Mouse (Mus musculus) testis, adult 2 months (tissue): ENCODE measurements around the gene Mrpl10. TPM values are rescaled to one million over a fixed set of nuclear protein-coding genes. Genes with fewer than 3 reads are reported as not detected.

Source experiments
- H3K27ac ChIP-seq: fragments of 200-500 bp; 2 replicates; pipeline ENCODE4 v1.5.1; 2012; ENCODE audit warnings: low read depth, low read length; ENCODE audit not compliant: control insufficient read depth, insufficient read depth
- H3K27me3 ChIP-seq: fragments of 200-500 bp; 2 replicates; pipeline ENCODE4 v1.6.1; 2012; ENCODE audit warnings: mild to moderate bottlenecking, low read length, moderate library complexity; ENCODE audit not compliant: control insufficient read depth, insufficient read depth
- H3K36me3 ChIP-seq: fragments of 200-500 bp; 2 replicates; pipeline ENCODE4 v1.6.1; 2012; ENCODE audit warnings: mild to moderate bottlenecking, low read length; ENCODE audit not compliant: control insufficient read depth, insufficient read depth
- H3K4me1 ChIP-seq: fragments of 200-500 bp; 2 replicates; pipeline ENCODE4 v1.6.1; 2012; ENCODE audit warnings: low read length; ENCODE audit not compliant: control insufficient read depth, insufficient read depth
- H3K4me3 ChIP-seq: fragments of 200-500 bp; 2 replicates; pipeline ENCODE4 v1.5.1; 2012; ENCODE audit warnings: low read depth, mild to moderate bottlenecking, low read length, moderate library complexity, mixed read lengths; ENCODE audit not compliant: control insufficient read depth
- CTCF ChIP-seq: fragments of 200-500 bp; IDR thresholded peaks from 2 replicates; pipeline ENCODE4 v1.5.1; 2012; ENCODE audit warnings: low read depth, mild to moderate bottlenecking, inconsistent platforms, low read length, moderate library complexity; ENCODE audit not compliant: control insufficient read depth, insufficient read depth, insufficient replicate concordance
- POLR2A ChIP-seq: fragments of 200-500 bp; IDR thresholded peaks from 2 replicates; pipeline ENCODE4 v1.6.1; 2012; ENCODE audit warnings: low read depth, mild to moderate bottlenecking, inconsistent platforms, low read length, moderate library complexity; ENCODE audit not compliant: control insufficient read depth
- polyA plus RNA-seq: library from polyadenylated mRNA; depleted of rRNA; stranded (reverse); fragments of >200 nt; gene quantifications from 2 replicates; pipeline ENCODE4 v1.2.3, GENCODE M21; 2012

Mrpl10 gene
- polyA plus RNA-seq, 1 experiment = 41.7 TPM

GRCm38 (mm10) chr11:97045861-97046260 is 4.5 kb downstream of the Mrpl10 start:
- Histone ChIP-seq H3K27me3 (no peaks in the 10 kb centered on the region), H3K4me3 (no peak overlapping the region), H3K4me1 (peaks cover 2% of the 10 kb centered on the region; the same call in 1 of the 2 replicates), H3K27ac (no peak overlapping the region), H3K36me3 (peaks cover 2% of the 10 kb centered on the region)
- no peak for TF ChIP-seq CTCF
- no peak for TF ChIP-seq POLR2A

DNA sequence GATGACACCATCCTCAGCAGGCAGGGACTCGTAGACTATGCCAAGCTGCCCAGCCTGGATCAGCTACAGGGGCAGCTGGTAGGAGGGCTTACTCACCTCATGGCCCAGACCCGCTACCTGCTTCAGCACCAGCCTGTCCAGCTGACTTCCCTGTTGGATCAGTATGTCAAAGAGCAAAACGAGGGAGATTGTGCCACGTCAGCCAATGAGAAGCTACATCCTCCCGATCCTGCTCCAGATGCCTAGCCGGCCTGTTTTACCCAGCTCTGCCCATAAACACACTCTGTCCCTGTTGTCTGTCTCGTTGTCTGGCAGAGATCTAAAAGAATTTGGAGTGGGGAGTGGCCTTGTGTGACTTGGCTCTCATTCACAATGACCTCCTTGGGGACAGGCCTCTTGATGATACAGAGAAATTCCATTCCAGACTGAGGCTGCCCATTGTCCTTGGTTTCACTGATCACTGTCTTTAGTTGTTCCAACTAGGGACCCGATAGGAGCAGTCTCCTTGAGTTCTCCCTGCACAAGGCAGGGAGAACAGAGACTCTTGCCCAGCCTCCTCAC is 6.8 kb downstream of the Mrpl10 start:
- H3K27ac ChIP-seq = peak overlapping the region; percentile 72
- H3K27me3 ChIP-seq = no peaks in the 10 kb centered on the region
- no peaks in the 10 kb centered on the region; the same call in 1 of the 2 replicates for H3K36me3 ChIP-seq
- TF ChIP-seq POLR2A (peak; percentile 62; the same call in 1 of the 2 replicates), CTCF (no peak)
- peaks cover 11% of the 10 kb centered on the region for H3K4me1 ChIP-seq
- H3K4me3 ChIP-seq = peak overlapping the region; percentile 60

DNA sequence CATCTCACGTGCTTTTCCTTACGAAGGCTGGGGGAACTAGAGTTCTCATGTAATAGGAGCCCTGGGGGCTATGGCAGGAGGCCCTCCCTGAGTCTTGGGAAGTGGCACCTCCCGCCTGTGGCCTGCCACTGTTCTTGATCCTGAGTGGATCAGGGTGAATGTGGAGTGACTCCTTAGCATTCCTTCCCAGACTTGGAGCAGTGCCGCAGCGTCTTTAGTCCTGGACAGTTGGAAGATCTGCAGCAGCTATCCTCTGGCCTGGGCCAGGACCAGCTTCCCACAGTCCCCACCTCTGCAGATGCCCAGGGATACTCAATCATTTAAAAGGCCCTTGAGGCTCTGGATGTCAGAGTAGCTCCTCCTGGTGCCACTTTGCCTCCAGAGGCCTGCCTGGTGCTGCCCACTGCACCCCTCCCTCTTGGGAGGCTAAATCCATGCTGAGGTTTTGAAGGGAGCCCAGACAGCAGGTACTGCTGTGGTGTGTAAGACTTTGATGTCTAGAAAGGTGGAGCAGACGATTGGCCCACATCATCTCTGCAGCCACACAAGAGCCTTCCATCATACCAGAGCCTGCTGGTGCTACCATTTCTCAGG is 8.2 kb downstream of the Mrpl10 start:
- peaks cover 11% of the 10 kb centered on the region for H3K4me1 ChIP-seq
- no peak overlapping the region for H3K4me3 ChIP-seq
- H3K27me3 ChIP-seq = no peaks in the 10 kb centered on the region
- no peaks in the 10 kb centered on the region; the same call in 1 of the 2 replicates for H3K36me3 ChIP-seq
- peak overlapping the region; percentile 16; the same call in 1 of the 2 replicates for H3K27ac ChIP-seq
- no peak for TF ChIP-seq POLR2A
- TF ChIP-seq CTCF = no peak

DNA sequence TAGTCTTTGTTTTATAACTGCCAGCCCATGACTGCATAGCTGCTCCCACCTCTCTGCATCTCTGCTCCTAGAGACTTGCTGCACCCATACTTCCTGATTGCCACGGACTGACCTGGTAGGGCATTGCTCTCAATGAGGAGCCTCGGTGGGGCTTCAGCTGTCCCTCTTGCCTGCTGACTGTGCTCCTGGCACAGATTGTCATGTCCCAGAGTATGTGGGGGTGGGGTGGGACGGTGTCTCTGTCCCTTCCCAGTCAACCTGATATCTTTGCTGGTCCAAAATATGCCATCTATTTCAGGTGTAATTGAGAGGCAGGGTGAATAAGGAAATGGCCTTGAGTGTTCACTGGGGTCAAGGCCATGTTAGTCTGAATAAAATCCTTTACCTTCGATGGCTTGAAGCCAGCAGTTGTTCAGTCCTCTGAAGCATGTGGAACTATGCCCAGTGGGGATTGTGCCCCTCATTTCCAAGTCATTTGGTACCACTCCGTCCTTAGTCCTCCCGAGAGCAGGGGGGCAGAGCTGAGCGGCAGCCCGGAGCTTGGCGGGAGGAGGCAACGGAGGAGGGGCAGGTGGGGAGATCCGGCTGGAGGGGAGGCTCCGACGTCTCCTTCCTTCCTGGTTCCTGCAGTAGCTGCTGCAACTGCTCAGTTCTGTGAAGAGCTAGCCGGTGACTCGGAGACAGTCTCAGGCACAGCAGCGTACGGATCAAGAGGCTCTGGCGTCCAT is 9.0 kb downstream of the Mrpl10 start, which contains the start of gene Osbpl7:
Osbpl7 (plus strand) TSS at position 413 of the 728 bp plus-strand sequence.
- H3K4me1 ChIP-seq = peaks cover 11% of the 10 kb centered on the region
- peak within 1 kb of the TSS; percentile 18 for H3K27ac ChIP-seq
- no peak; the same call in 1 of the 2 replicates for TF ChIP-seq CTCF
- TF ChIP-seq POLR2A = peak; percentile 59
- no peaks in the 10 kb centered on the region; the same call in 1 of the 2 replicates for H3K36me3 ChIP-seq
- peak within 1 kb of the TSS; percentile 74 for H3K4me3 ChIP-seq
- H3K27me3 ChIP-seq = no peaks in the 10 kb centered on the region

DNA sequence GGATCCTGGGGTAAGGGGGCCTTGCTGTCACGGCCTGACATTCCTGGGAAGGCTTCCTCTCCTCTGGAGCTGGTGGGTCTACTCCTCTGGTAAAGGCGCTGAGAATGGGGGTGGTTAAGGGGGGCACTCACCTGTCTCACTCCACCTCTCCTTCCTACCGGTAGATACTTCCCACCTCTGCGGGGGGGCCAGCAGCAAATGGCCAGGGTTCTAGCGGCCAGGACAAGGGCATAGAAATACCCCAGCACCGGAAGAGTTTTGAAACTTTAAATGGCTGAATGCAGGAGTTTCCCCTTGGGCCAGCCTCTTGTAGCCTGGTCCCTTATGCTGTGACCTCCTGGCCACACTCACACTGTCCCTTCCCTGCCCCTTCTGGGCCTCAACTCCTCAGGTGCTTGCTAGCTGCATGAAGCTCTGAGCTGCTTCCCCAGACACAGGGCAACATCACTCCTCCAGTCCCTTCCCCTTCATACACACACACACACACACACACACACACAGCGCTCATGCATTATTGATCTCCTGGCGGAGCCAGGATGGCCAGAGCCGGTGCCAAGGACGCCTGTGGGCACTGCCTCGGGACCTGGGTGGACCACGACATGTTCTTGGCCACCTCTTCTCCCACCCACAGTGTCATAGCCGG is 9.7 kb downstream of the Mrpl10 start:
- H3K27ac ChIP-seq = peak overlapping the region; percentile 18
- peak overlapping the region; percentile 74 for H3K4me3 ChIP-seq
- no peaks in the 10 kb centered on the region; the same call in 1 of the 2 replicates for H3K36me3 ChIP-seq
- TF ChIP-seq CTCF (no peak), POLR2A (no peak; the same call in 1 of the 2 replicates)
- H3K27me3 ChIP-seq = no peaks in the 10 kb centered on the region
- H3K4me1 ChIP-seq = peaks cover 11% of the 10 kb centered on the region

GRCm38 (mm10) chr11:97052219-97052646 is 10.9 kb downstream of the Mrpl10 start:
- Histone ChIP-seq H3K27ac (no peak overlapping the region), H3K27me3 (no peaks in the 10 kb centered on the region), H3K36me3 (no peaks in the 10 kb centered on the region; the same call in 1 of the 2 replicates), H3K4me3 (no peak overlapping the region; the same call in 1 of the 2 replicates), H3K4me1 (peaks cover 11% of the 10 kb centered on the region)
- TF ChIP-seq CTCF = no peak
- no peak for TF ChIP-seq POLR2A
